Mouse (Mus musculus): ENCODE measurements at regions not wholly inside any gene's neighbourhood (a gene's known extent, or its start where the extent isn't known, plus 50 kb on each side); places are given as distances from the start of the nearest gene placed in this dataset.

GRCm38 (mm10) chr7:73272787-73273186 is 102.5 kb upstream of the Rgma start:
- WGBS = 84% methylated on average over 1 of the region's 1 CpGs
- Histone ChIP-seq H3K9me3 (ENCODE audit: control insufficient read depth) (no peaks in the 10 kb centered on the region), H3K9ac (ENCODE audit: low read depth, low read length) (no peak overlapping the region), H3K4me1 (replicated peaks; ENCODE audit: control insufficient read depth, insufficient read depth, low read length) (no peaks in the 10 kb centered on the region), H3K4me2 (replicated peaks; ENCODE audit: low read depth) (no peak overlapping the region), H3K27ac (ENCODE audit: low read depth, low read length) (no peak overlapping the region), H3K27me3 (replicated peaks; ENCODE audit: control insufficient read depth, insufficient read depth, low read length) (no peaks in the 10 kb centered on the region), H3K4me3 (ENCODE audit: low read depth, low read length) (no peak overlapping the region), H3K36me3 (ENCODE audit: control insufficient read depth, insufficient read depth) (no peaks in the 10 kb centered on the region)
- no peak for ATAC-seq
- TF ChIP-seq CTCF (IDR thresholded peaks at IDR 0.05; ENCODE audit: low read depth) = no peak

- 73% methylated on average over 9 of the region's 9 CpGs for WGBS
- H3K4me3 ChIP-seq (ENCODE audit: low read depth, low read length) = no peak overlapping the region
- no peaks in the 10 kb centered on the region for H3K36me3 ChIP-seq (ENCODE audit: control insufficient read depth, insufficient read depth)
- no peak overlapping the region for H3K4me2 ChIP-seq (replicated peaks; ENCODE audit: low read depth)
- TF ChIP-seq CTCF (IDR thresholded peaks at IDR 0.05; ENCODE audit: low read depth) = no peak
- H3K27me3 ChIP-seq (replicated peaks; ENCODE audit: control insufficient read depth, insufficient read depth, low read length) = no peaks in the 10 kb centered on the region
- no peak overlapping the region for H3K27ac ChIP-seq (ENCODE audit: low read depth, low read length)
- no peaks in the 10 kb centered on the region for H3K9me3 ChIP-seq (ENCODE audit: control insufficient read depth)
- ATAC-seq = no peak
- H3K4me1 ChIP-seq (replicated peaks; ENCODE audit: control insufficient read depth, insufficient read depth, low read length) = no peaks in the 10 kb centered on the region
- H3K9ac ChIP-seq (ENCODE audit: low read depth, low read length) = no peak overlapping the region
Observed at GRCm38 (mm10) chr7:73275814-73276271, 99.5 kb upstream of the Rgma start.

DNA sequence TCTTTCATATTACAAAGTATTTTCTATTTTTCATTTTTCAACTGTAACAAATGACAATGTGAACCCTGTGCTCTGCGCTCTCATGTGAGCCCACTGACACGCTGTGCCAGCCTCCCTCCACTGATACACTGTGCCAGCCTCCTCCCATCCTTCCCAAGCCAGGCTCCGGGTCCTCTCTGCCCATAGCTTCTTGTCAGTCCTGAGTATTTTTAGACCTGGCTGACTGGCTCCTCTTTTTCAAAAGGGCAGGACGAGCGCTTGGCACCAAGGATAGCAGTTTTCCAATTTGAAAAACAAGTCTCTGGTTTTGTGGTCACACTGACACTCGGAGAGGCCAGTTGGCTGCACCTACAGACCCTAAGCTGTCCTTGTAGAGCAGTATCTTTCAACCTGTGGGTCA is 96.7 kb upstream of the Rgma start:
- H3K27ac ChIP-seq (ENCODE audit: low read depth, low read length) = no peak overlapping the region
- no peaks in the 10 kb centered on the region for H3K36me3 ChIP-seq (ENCODE audit: control insufficient read depth, insufficient read depth)
- H3K27me3 ChIP-seq (replicated peaks; ENCODE audit: control insufficient read depth, insufficient read depth, low read length) = no peaks in the 10 kb centered on the region
- no peak overlapping the region for H3K9ac ChIP-seq (ENCODE audit: low read depth, low read length)
- H3K4me2 ChIP-seq (replicated peaks; ENCODE audit: low read depth) = no peak overlapping the region
- 87% methylated on average over 6 of the region's 6 CpGs for WGBS
- H3K4me3 ChIP-seq (ENCODE audit: low read depth, low read length) = no peak overlapping the region
- no peak for TF ChIP-seq CTCF (IDR thresholded peaks at IDR 0.05; ENCODE audit: low read depth)
- no peaks in the 10 kb centered on the region for H3K9me3 ChIP-seq (ENCODE audit: control insufficient read depth)
- ATAC-seq = no peak
- H3K4me1 ChIP-seq (replicated peaks; ENCODE audit: control insufficient read depth, insufficient read depth, low read length) = no peaks in the 10 kb centered on the region

DNA sequence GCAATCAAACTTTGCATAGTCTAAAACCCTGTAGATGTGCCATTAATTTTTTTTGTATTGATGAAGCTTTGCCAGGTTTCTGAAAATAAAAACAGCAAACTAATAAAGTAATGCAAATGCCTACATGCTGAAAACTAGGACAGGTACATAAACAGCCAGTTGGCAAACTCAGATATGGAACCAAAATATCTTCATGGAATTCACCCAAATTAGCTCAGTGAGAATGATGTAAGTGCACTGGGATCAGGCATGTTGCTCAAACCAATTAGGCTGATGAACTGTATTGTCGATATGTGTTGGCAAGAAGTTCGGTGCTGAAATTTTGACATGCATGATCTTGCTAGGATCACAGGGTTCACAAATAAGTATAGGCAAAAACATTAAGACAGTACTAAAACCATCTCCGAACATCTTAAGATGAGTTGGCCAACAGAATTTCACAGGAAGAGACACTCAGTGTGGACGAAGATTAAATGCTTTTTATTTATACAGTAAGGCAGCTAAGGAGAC is 95.3 kb upstream of the Rgma start:
- H3K4me2 ChIP-seq (replicated peaks; ENCODE audit: low read depth) = no peak overlapping the region
- no peaks in the 10 kb centered on the region for H3K4me1 ChIP-seq (replicated peaks; ENCODE audit: control insufficient read depth, insufficient read depth, low read length)
- no peak for ATAC-seq
- 89% methylated on average over 4 of the region's 4 CpGs for WGBS
- no peaks in the 10 kb centered on the region for H3K9me3 ChIP-seq (ENCODE audit: control insufficient read depth)
- no peak for TF ChIP-seq CTCF (IDR thresholded peaks at IDR 0.05; ENCODE audit: low read depth)
- no peak overlapping the region for H3K27ac ChIP-seq (ENCODE audit: low read depth, low read length)
- H3K36me3 ChIP-seq (ENCODE audit: control insufficient read depth, insufficient read depth) = no peaks in the 10 kb centered on the region
- no peaks in the 10 kb centered on the region for H3K27me3 ChIP-seq (replicated peaks; ENCODE audit: control insufficient read depth, insufficient read depth, low read length)
- no peak overlapping the region for H3K9ac ChIP-seq (ENCODE audit: low read depth, low read length)
- no peak overlapping the region for H3K4me3 ChIP-seq (ENCODE audit: low read depth, low read length)

GRCm38 (mm10) chr7:73286244-73286643 is 89.1 kb upstream of the Rgma start:
- Histone ChIP-seq H3K36me3 (ENCODE audit: control insufficient read depth, insufficient read depth) (no peaks in the 10 kb centered on the region), H3K4me1 (replicated peaks; ENCODE audit: control insufficient read depth, insufficient read depth, low read length) (no peaks in the 10 kb centered on the region), H3K9ac (ENCODE audit: low read depth, low read length) (no peak overlapping the region), H3K4me2 (replicated peaks; ENCODE audit: low read depth) (no peak overlapping the region), H3K27me3 (replicated peaks; ENCODE audit: control insufficient read depth, insufficient read depth, low read length) (no peaks in the 10 kb centered on the region), H3K27ac (ENCODE audit: low read depth, low read length) (no peak overlapping the region), H3K4me3 (ENCODE audit: low read depth, low read length) (no peak overlapping the region), H3K9me3 (ENCODE audit: control insufficient read depth) (no peaks in the 10 kb centered on the region)
- TF ChIP-seq CTCF (IDR thresholded peaks at IDR 0.05; ENCODE audit: low read depth) = no peak
- ATAC-seq = no peak
- 80% methylated on average over 5 of the region's 5 CpGs for WGBS

- no peaks in the 10 kb centered on the region for H3K4me1 ChIP-seq (replicated peaks; ENCODE audit: control insufficient read depth, insufficient read depth, low read length)
- ATAC-seq = no peak
- no peak overlapping the region for H3K4me3 ChIP-seq (ENCODE audit: low read depth, low read length)
- H3K9ac ChIP-seq (ENCODE audit: low read depth, low read length) = no peak overlapping the region
- no peak overlapping the region for H3K27ac ChIP-seq (ENCODE audit: low read depth, low read length)
- no peaks in the 10 kb centered on the region for H3K9me3 ChIP-seq (ENCODE audit: control insufficient read depth)
- no peaks in the 10 kb centered on the region for H3K36me3 ChIP-seq (ENCODE audit: control insufficient read depth, insufficient read depth)
- 23% methylated on average over 4 of the region's 4 CpGs for WGBS
- H3K4me2 ChIP-seq (replicated peaks; ENCODE audit: low read depth) = no peak overlapping the region
- H3K27me3 ChIP-seq (replicated peaks; ENCODE audit: control insufficient read depth, insufficient read depth, low read length) = no peaks in the 10 kb centered on the region
- no peak for TF ChIP-seq CTCF (IDR thresholded peaks at IDR 0.05; ENCODE audit: low read depth)
Observed at GRCm38 (mm10) chr7:73293337-73293736, 82.0 kb upstream of the Rgma start.

DNA sequence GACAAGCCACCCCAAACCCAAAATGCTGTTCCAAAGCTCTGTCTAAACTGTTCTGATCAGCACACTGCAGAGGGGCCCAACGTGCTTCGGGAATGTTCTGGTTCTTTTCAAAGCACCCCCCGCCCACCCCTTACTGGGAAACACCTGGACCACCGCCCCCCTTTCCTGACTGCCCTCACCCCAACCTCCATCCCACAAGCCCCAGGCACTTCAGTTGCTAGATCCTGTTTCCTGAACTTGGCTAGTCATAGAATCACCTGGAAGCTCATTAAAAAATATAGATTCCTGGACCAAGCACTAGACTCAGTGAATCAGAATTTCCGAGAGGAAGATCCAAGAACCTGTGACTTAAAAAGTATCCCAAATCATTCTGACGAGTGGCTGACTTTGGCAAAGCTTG is 80.9 kb upstream of the Rgma start:
- no peak for ATAC-seq
- no peaks in the 10 kb centered on the region for H3K4me1 ChIP-seq (replicated peaks; ENCODE audit: control insufficient read depth, insufficient read depth, low read length)
- no peaks in the 10 kb centered on the region for H3K9me3 ChIP-seq (ENCODE audit: control insufficient read depth)
- H3K36me3 ChIP-seq (ENCODE audit: control insufficient read depth, insufficient read depth) = no peaks in the 10 kb centered on the region
- no peaks in the 10 kb centered on the region for H3K27me3 ChIP-seq (replicated peaks; ENCODE audit: control insufficient read depth, insufficient read depth, low read length)
- no peak for TF ChIP-seq CTCF (IDR thresholded peaks at IDR 0.05; ENCODE audit: low read depth)
- H3K4me2 ChIP-seq (replicated peaks; ENCODE audit: low read depth) = no peak overlapping the region
- H3K9ac ChIP-seq (ENCODE audit: low read depth, low read length) = no peak overlapping the region
- WGBS = 82% methylated on average over 6 of the region's 6 CpGs
- no peak overlapping the region for H3K4me3 ChIP-seq (ENCODE audit: low read depth, low read length)
- no peak overlapping the region for H3K27ac ChIP-seq (ENCODE audit: low read depth, low read length)
